28 mouse cellular contexts compared by ENCODE assay signal in the genomic region with DNA sequence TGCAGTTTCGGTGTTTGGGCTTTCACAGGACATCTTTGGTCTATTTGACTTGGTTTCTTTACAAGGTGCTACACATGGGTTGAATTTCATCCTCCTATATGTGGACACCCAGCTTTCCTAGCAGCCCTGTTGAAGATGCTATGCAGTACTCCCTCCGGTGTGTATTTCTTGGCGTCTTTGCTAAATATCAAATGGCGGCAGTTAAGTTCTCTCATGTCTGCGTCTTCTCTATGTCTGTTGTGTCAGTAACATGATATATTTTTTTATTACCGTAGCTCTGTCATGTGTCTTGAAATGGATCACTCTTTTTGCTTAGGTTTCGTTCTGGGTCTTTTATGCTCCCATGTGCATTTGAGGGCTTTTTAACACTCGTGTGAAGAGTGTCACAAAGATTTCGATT.
"Had no signal": no experiment of that assay in that cellular context is flagged by ENCODE, and none has a peak within 500 bp of the region (broad histone marks: within the 10 kb centered on the region; RNA-seq: fewer than 3 reads in every experiment).

No protein-coding gene starts in this region.

- H3K4me3 ChIP-seq: embryonic facial prominence, embryonic 10.5 days; embryonic facial prominence, embryonic 12.5 days; embryonic facial prominence, embryonic 13.5 days; embryonic facial prominence, embryonic 15.5 days; erythroblast, embryonic 14.5 days; forebrain, embryonic 10.5 days; forebrain, embryonic 12.5 days; forebrain, embryonic 13.5 days; forebrain, embryonic 15.5 days; gastrocnemius, adult 2 months had no signal

- H3K4me1 ChIP-seq: embryonic facial prominence, embryonic 10.5 days; embryonic facial prominence, embryonic 12.5 days; embryonic facial prominence, embryonic 13.5 days; embryonic facial prominence, embryonic 15.5 days; forebrain, embryonic 10.5 days; forebrain, embryonic 12.5 days; forebrain, embryonic 13.5 days; forebrain, embryonic 15.5 days had no signal

- H3K27ac ChIP-seq: embryonic facial prominence, embryonic 10.5 days; embryonic facial prominence, embryonic 12.5 days; embryonic facial prominence, embryonic 13.5 days; embryonic facial prominence, embryonic 15.5 days; forebrain, embryonic 10.5 days; forebrain, embryonic 12.5 days; forebrain, embryonic 13.5 days; forebrain, embryonic 15.5 days; gastrocnemius, adult 2 months had no signal

- H3K27me3 ChIP-seq: embryonic facial prominence, embryonic 12.5 days; embryonic facial prominence, embryonic 13.5 days; embryonic facial prominence, embryonic 15.5 days; forebrain, embryonic 12.5 days; forebrain, embryonic 13.5 days; forebrain, embryonic 15.5 days had no signal

- H3K9me3 ChIP-seq: embryonic facial prominence, embryonic 10.5 days; embryonic facial prominence, embryonic 12.5 days; embryonic facial prominence, embryonic 13.5 days; embryonic facial prominence, embryonic 15.5 days; forebrain, embryonic 10.5 days; forebrain, embryonic 12.5 days; forebrain, embryonic 13.5 days; forebrain, embryonic 15.5 days had no signal

- H3K4me2 ChIP-seq: embryonic facial prominence, embryonic 12.5 days; embryonic facial prominence, embryonic 13.5 days; embryonic facial prominence, embryonic 15.5 days; forebrain, embryonic 12.5 days; forebrain, embryonic 13.5 days; forebrain, embryonic 15.5 days had no signal

- H3K36me3 ChIP-seq: embryonic facial prominence, embryonic 10.5 days; embryonic facial prominence, embryonic 12.5 days; embryonic facial prominence, embryonic 13.5 days; embryonic facial prominence, embryonic 15.5 days; forebrain, embryonic 10.5 days; forebrain, embryonic 12.5 days; forebrain, embryonic 15.5 days had no signal

- H3K9ac ChIP-seq: embryonic facial prominence, embryonic 12.5 days; embryonic facial prominence, embryonic 13.5 days; embryonic facial prominence, embryonic 15.5 days; forebrain, embryonic 12.5 days; forebrain, embryonic 13.5 days; forebrain, embryonic 15.5 days; forebrain, postnatal 0 days had no signal

- ATAC-seq: forebrain, embryonic 13.5 days; forebrain, embryonic 14.5 days; forebrain, embryonic 15.5 days; forebrain, embryonic 16.5 days; forebrain, postnatal 0 days had no signal

- DNase-seq: cerebellum, adult 18-20 months; cerebellum, adult 2 months; cerebellum, adult 8-10 months; cerebellum, adult 9-10 months; cerebellum, adult 9-11 months; cerebellum, postnatal 10 days; cerebellum, postnatal 14 days; cerebellum, postnatal 25 days; cerebellum, postnatal 36 days; embryo, embryonic 11 days; forebrain, postnatal 0 days; gastrocnemius, adult 2 months; gastrocnemius, postnatal 10 days; gastrocnemius, postnatal 14 days; gastrocnemius, postnatal 25 days; gastrocnemius, postnatal 36 days; heart, adult 11 months had no signal
